Mouse (Mus musculus) gastrocnemius, postnatal 36 days (tissue): ENCODE measurements around the gene Fbxl22. TPM values are rescaled to one million over a fixed set of nuclear protein-coding genes. Genes with fewer than 3 reads are reported as not detected.
A peak's percentile ranks its signal among the peaks of the same experiment; 100 is the strongest.

Source experiments
- DNase-seq, 2 experiments: peaks; one replicate each; pipeline ENCODE4 v3.0.0; 2022
- intact Hi-C: fragments of 180-260 bp; cut with DNase I; formaldehyde crosslinking; loops from one replicate; pipeline ENCODE4 v1.15.1; 2025
- long read RNA-seq, 2 experiments: library from polyadenylated mRNA; stranded (forward); transcript quantifications; one replicate each; pipeline ENCODE4 v2.0.0; 2021
- total RNA-seq, 2 experiments: library from RNA; stranded (reverse); gene quantifications; 2 replicates each; pipeline ENCODE4 v1.2.3; 2021

Fbxl22 gene
- 1 to 10 TPM; 3.7 to 5.4 TPM for total RNA-seq
- long read RNA-seq, experiment 1, transcript Fbxl22-201 (2 exons, 3,935 nt), result major isoform, 30 of 33 reads
- long read RNA-seq, experiment 1, partial matches to known transcripts, result 0 of 33 reads
- long read RNA-seq, experiment 1, other reads (novel, unspliced or antisense), result 3 of 33 reads
- long read RNA-seq, experiment 2, transcript Fbxl22-201 (2 exons, 3,935 nt), result major isoform, 26 of 26 reads
- long read RNA-seq, experiment 2, partial matches to known transcripts, result 0 of 26 reads
- long read RNA-seq, experiment 2, other reads (novel, unspliced or antisense), result 0 of 26 reads

DNA sequence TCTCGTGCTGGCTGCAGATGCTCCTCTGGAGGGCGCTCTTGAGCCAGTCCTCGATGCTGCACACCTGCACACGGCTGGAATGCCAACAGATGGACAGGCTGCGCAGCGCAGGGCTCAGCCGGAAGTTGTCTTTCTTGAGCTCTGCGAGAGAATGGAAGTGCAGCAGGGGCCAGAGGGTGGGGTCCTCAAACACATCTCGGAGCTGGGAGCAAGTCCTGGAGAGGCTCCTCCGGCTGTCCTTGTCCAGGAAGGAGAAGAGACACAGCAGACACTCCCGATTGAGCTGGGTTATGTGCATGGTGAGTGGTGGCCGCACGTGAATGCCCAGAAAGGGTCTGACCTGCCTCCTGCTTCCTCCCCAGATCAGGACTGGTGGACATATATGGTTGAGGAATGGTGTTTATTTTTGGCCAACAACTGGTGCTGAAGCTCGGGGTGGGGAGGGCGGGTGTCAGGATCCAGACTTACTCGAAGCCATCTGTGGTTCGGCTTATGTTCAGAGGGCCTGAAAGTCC lies at the start of gene Fbxl22:
Fbxl22 (minus strand) TSS at position 338 of the 515 bp plus-strand sequence.
- DNase-seq, result peak in 1 of 2 experiments; percentile 54
- intact Hi-C loops, result loop anchor here (5.0 kb wide), 2 partner anchors 98 to 273 kb away; no protein-coding TSS in a partner anchor

GRCm38 (mm10) chr9:66562215-66562614 lies 47.8 kb upstream of the Fbxl22 start:
- no peak for DNase-seq
- intact Hi-C loops, result no loop called here

GRCm38 (mm10) chr9:66561496-66561895 lies 47.1 kb upstream of the Fbxl22 start:
- no peak for DNase-seq
- intact Hi-C loops, result no loop called here

DNA sequence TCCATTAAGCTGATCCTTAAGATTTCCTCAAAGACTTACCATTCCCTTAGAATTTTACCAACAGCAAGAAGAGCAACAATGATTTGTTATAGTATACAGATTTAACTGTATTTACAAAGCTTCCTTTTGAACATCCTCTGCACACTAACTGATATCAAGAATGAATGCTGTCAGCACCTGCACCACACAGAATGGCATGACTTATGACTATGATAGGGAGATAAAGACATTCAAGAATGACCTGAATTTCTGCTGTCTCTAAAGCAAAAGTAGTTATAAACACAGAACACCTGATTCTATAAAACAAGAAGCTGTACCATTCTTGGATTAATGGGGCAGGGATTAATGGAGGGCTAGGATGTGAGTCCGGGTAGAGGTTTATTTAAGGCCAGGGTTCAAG lies 46.3 kb upstream of the Fbxl22 start:
- intact Hi-C loops, result no loop called here
- DNase-seq, result no peak

DNA sequence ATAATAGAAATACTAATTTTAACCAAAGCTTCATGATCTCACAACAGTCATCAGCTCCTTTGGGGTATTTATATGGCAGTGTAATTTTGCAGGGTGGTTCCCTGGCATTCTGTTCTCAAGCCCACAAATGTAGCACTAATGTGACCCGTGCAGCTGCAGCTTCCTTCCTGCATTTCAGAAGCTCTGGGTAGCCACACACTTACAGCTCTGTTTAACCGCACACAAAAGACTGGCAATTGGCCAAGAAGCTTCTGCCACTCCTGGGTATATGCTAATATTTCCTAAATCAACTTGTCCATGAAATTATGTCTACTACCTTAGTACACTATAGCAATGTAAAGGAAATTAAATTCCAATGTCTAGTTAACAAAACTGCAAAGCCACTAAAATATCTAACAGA lies 45.9 kb upstream of the Fbxl22 start:
- intact Hi-C loops, result no loop called here
- no peak for DNase-seq

DNA sequence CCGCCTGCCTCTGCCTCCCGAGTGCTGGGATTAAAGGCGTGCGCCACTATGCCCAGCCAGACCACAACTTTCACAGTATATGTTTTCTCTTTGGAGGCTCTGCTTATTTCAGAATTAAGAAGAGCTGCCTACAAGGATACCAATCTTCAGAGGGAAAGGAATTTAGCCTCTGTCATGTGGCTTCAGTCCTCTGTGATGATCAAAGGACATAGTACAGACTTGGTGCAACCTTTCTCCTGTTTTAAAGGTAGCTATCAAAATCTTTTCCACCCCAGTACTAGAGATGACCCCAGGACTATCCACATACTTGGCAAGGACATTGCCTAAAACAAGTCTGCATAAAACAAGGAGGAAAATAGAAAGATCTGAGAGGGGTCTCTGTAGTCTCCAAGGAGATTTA lies 44.6 kb upstream of the Fbxl22 start:
- intact Hi-C loops, result no loop called here

DNA sequence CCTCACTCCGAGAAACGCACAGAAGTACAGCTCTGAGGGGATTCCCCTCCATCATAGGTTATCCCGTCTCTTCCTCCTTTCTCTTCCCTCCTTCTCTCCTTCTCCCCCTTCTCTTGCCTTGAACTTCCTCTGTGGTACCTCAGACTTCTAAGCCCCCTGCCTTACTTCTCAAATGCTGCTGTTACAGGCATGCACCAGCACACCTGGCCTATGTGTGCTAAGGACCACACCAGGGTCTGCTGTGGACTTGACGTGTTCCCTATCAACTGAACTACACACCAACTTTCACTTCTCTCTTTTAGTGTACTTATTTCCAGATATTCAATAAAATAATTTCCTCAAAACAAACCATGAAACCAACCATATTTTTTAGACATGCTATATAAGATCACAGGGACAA lies 28.4 kb upstream of the Fbxl22 start:
- DNase-seq, result no peak
- intact Hi-C loops, result no loop called here

More for the DNA sequence above, 44.6 kb upstream of the Fbxl22 start:
- no peak for DNase-seq

DNA sequence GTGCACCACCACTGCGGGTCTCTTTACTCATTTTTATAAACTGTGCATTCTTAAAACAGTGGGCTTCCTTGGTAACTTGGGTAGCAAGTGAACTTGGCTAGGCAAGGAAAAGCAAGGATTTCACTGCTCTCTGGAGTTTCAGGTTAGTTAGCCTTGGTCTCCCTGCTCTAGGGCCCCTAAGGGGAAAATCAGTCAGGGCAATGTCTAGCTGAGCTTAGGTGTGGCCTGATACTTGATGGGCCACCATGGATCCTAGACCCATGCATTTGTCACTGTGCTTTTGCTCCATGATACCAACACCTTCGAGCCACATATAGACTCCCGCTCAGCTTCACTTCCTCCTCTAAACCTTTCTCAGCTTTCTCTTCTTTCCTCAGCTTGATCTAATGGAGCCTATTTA lies 7.2 kb upstream of the Fbxl22 start:
- no peak for DNase-seq
- intact Hi-C loops, result no loop called here

DNA sequence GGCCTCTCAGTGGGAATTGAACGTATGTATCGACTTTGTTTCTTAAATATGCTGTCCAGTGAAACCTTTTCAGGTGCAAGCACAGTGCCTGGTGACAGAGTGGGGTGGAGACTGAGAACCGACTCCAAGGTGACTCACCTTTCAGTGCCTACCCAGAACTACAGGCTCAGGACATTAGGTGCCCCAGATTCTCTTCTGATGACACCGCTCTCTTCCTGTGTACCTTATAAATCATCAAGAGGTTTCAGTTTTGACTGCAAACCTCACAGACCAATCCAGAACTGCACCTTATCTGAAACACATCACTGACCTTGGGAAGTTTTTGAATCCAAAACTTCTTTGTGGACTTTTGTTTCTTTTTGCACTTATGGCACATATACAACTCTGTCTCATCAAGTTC lies 5.9 kb upstream of the Fbxl22 start:
- intact Hi-C loops, result no loop called here
- no peak for DNase-seq

GRCm38 (mm10) chr9:66518901-66519300 lies 4.5 kb upstream of the Fbxl22 start:
- intact Hi-C loops, result no loop called here
- DNase-seq, result no peak

GRCm38 (mm10) chr9:66518251-66518650 lies 3.9 kb upstream of the Fbxl22 start:
- no peak for DNase-seq
- intact Hi-C loops, result no loop called here

- no peak for DNase-seq
- intact Hi-C loops, result no loop called here
These were observed 3.4 kb upstream of the Fbxl22 start for GRCm38 (mm10) chr9:66517746-66518145.

DNA sequence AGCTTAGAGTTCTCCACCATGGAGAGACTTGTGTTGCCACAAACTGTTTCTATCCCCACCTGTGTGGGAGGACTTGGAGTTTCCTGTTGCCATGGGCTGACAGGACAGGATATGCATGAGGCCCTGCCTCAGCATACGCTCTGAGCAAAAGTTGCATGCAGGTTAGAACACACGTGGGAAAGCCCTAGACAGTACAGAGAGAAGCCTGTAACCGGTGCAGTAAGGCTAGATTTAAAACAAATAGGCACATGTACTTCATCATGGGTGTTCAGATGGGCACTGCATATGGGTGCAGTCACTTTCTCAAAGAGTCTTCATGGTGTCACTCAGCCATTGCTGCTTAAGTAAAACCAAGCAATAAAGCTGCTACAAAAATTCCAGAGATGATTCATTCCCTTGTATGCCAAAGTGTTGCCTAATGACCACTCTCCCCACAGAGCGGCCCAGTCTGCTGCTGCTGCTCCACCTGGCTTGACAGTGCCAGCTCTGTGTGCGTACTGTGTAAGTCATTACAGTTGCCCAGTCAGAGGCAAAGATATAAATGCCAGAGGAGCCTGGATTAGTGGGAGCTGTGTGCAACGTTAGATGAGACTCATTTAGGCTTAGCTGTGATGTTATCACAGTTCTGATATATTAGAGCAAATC lies 2.0 kb upstream of the Fbxl22 start:
- intact Hi-C loops, result no loop called here
- DNase-seq, result no peak

GRCm38 (mm10) chr9:66515680-66516210 lies 1.4 kb upstream of the Fbxl22 start:
- intact Hi-C loops, result no loop called here

DNA sequence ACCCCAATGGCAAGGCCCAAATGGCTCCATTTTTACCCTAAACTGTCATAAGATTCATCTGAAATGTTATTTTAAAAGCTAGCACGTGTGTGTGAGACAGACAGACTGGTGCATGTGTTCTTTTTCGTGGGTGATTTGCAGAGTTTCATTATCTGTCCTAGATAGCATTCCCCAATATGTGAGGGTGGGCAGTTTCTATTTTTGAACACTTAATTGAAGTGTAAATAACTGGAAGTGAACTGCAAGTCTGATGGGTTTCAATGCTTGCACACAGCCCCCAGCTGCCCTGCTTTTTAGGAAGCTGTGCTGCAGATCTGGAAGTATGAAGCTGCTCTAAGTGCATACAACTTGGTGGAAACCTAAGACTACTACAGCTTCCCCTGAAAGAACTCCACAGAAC lies 722 bp upstream of the Fbxl22 start:
- intact Hi-C loops, result no loop called here
- DNase-seq, result no peak

More at GRCm38 (mm10) chr9:66515680-66516210, 1.4 kb upstream of the Fbxl22 start:
- DNase-seq, result no peak

- intact Hi-C loops, result loop anchor here (2.0 to 5.0 kb wide), 3 partner anchors 79 to 274 kb away; partner anchors contain the start of gene Usp3
- DNase-seq, result no peak
These were observed 635 bp downstream of the Fbxl22 start for GRCm38 (mm10) chr9:66513661-66514255.

DNA sequence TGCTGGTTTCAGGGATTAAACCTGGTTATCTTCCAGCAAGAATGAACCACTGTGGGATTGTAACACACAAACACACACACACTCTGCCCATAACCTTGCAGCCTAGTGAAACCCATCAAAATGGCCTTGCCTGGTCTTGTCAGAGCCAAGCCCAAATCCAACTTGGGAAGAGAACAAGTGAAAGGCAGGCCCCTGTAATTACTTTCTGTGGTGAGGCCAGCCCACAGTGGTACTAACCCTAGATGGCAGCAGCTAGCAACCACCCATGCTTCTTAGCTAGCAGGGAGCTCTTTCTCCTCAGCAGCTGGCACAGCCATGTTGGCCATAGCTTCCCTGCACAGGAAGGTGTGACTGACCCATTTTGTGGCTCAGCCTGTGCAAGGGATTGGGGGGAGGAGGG lies 1.2 kb downstream of the Fbxl22 start:
- intact Hi-C loops, result loop anchor here (2.0 to 5.0 kb wide), 3 partner anchors 80 to 274 kb away; partner anchors contain the start of gene Usp3

DNA sequence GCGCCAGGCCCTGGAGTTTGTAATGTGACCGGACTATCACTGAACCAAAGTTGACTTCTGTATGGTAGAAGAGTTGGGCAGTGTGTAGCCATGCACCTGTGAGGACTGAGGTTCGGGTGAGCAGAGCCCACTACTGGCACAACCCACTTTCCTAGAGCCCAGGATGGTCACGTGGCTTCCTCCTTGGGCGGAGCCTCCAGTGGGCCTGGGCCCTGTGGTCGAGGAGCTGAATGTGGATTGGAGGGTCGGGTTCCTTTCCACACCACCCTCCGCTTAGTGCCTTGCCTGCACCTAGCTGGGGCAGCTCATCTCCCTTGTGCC lies 2.1 kb downstream of the Fbxl22 start:
- peak; percentile 72 to 78 for DNase-seq
- intact Hi-C loops, result loop anchor here (2.0 to 5.0 kb wide), 3 partner anchors 80 to 275 kb away; partner anchors contain the start of gene Usp3

More for the DNA sequence above, 1.2 kb downstream of the Fbxl22 start:
- DNase-seq, result no peak

- intact Hi-C loops, result loop anchor here (2.0 to 5.0 kb wide), 3 partner anchors 81 to 276 kb away; partner anchors contain the start of gene Usp3
- DNase-seq, result peak; percentile 88
These were observed 2.6 kb downstream of the Fbxl22 start for GRCm38 (mm10) chr9:66511580-66512350.

DNA sequence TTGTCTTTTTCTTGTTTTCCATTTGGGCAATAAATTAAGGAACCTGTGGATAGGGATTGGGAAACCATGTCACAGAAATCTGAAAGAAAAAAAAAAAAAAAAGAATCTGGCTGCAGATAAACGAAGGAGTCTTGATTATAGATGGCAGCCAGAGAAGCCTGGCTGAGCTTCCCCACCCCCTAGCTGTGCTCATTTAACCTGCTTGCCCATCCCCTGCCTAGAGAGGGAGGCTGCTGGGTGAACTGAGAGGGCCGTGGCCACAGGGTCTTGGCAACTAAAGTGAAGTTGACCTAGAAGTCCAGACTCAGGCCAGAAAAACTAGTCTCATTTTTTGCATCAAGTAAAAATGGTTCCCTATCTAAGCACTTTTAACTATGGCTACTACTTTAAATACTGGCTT lies 3.4 kb downstream of the Fbxl22 start:
- intact Hi-C loops, result loop anchor here (5.0 kb wide), 2 partner anchors 101 to 276 kb away; no protein-coding TSS in a partner anchor
- DNase-seq, result no peak
